Mouse (Mus musculus) v-Abl transformed pro-B cells (cell line): ENCODE measurements around the gene Gse1.

Source experiments
- in situ Hi-C, 2 experiments: fragments of 400-800 bp; cut with MboI; formaldehyde crosslinking; loops; one replicate each; pipeline ENCODE4 v1.15.1; 2025; ENCODE audit not compliant: unreplicated experiment in 2 of 2

Gse1 gene

GRCm38 (mm10) chr8:120567731-120568130 is 339.5 kb downstream of the Gse1 start:
- in situ Hi-C loops, result no loop called here

DNA sequence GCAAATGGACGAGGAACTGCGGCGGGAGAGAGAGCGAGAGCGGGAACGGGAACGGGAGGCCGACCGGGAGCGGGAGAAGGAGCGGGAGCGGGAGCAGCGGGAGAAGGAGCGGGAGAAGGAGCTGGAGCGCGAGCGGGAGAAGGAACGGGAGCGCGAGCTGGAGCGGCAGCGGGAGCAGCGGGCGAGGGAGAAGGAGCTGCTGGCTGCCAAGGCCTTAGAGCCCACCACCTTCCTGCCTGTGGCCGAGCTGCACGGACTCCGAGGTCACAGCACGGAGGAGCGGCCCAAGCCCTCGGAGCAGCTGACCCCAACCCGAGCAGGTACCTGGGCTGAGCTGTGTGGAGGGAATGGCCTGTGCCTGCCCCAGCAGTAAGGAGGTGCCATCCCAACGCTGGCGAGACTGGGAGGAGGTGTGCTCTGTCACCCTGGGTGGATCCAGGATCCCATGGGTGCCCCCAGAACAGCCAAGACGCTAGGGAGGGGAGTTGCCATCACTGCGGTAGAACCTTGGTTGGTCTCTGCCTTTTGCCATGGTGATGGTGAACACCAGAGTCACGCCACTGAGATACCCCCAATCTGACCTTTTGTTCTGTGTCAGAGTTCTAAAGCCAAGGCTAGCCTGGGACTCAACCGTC is 340.0 kb downstream of the Gse1 start:
- in situ Hi-C loops, result no loop called here

- in situ Hi-C loops, result no loop called here
Observed at GRCm38 (mm10) chr8:120569123-120569522, 340.9 kb downstream of the Gse1 start.

DNA sequence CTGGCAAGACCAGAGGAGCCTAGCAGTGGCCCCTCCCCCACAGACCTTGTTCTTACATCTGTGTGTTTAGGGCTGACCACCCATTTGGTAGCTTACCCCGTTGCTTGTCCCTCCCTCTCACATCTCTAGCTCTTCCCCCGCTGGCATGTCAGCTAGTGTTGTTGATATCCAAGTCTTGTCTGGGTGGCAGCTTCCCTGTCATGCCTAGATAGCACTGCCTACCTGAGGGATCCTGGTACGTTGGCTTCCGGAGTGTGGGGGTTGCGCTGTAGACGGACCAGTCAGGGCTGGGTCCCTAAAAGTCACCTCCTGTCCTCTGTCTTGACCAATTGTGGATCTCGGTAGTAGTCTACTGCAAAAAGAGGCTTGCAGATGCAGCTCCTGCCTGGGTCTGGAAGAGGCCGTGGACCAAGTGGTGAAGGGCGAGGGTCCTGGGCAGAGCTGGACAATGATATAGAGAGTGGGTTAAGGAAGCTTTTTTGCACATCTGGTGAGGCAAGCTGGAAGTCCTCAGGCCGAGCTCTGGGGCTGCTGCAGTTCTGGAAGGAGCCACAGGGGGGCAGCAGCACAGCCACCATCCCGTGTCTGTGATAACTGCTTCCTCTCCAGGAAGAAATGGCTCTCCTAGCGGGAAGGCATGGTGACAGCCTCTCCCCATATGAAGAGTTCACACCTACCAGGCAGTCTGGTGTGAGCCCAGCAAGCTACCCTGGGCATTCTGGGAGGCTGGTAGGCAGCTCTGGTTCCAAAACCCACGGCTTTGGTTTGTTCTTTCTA is 341.9 kb downstream of the Gse1 start:
- in situ Hi-C loops, result loop anchor here (5.0 kb wide), 1 partner anchor 33 kb away; no protein-coding TSS in a partner anchor

DNA sequence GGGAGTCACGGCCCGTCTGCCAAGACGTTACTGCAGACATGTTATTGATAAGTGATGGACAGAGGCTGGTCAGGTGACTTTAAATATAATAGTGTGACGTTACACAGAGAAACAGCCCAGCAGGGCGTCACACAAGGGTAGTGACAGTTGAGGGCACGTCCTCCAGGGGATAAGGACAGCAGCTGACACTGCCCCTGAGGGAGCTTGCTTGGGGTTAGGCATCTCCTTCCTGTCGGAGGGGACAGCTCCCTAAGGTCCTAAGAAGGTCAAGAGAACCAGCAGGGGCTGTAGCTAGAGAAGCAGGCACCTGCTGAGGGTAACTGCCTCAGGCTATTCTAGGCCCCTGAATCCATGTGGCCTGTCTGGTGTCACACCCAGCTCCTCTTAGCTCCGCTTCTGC is 343.3 kb downstream of the Gse1 start:
- in situ Hi-C loops, result loop anchor here (5.0 kb wide), 1 partner anchor 34 kb away; no protein-coding TSS in a partner anchor

GRCm38 (mm10) chr8:120572534-120572933 is 344.3 kb downstream of the Gse1 start:
- in situ Hi-C loops, result loop anchor here (5.0 kb wide), 1 partner anchor 35 kb away; no protein-coding TSS in a partner anchor

DNA sequence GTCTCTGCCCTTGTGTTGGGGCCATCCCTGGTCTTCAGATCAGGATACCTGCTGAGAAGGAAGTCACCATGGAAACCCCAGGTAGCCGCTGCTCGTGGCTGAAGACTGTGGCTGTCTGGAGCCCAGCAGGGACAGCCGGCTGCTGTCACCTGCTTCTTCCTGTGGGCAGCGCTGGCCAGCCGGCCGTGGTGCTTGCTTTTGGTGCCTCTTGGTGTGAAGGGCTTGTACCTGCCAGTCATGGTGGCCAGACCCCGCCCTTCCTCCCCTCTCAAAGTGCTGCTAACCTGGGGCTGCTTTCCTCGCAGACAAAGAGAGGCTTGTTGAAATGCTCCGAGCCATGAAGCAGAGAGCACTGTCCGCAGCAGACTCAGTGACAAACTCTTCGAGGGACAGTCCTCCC is 345.6 kb downstream of the Gse1 start:
- in situ Hi-C loops, result loop anchor here (5.0 kb wide), 1 partner anchor 37 kb away; no protein-coding TSS in a partner anchor

- in situ Hi-C loops, result loop anchor here (5.0 kb wide), 2 partner anchors 38 to 88 kb away; no protein-coding TSS in a partner anchor
Observed at GRCm38 (mm10) chr8:120574941-120575340, 346.7 kb downstream of the Gse1 start.

- in situ Hi-C loops, result loop anchor here in 1 of 2 experiments (5.0 kb wide), 1 partner anchor 88 kb away; no protein-coding TSS in a partner anchor
Observed at GRCm38 (mm10) chr8:120575801-120576200, 347.5 kb downstream of the Gse1 start.

DNA sequence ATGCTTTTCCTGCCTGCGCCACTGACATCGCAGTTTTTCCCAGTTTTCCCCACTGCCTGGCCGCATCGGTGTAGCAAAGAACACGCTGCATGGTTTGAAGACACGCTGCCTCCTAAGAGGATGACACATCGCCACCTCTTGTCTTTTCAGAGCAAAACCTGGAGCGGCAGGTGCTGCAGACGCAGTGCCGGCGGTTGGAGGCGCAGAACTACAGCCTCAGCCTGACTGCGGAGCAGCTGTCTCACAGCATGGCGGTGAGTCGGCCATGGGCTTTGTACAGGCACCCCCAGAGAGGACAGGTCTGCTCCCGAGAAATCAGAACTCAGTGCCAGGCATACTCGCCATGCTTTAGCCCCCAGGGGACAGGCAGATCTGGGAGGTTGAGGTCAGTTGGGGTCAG is 349.6 kb downstream of the Gse1 start:
- in situ Hi-C loops, result loop anchor here in 1 of 2 experiments (5.0 kb wide), 1 partner anchor 91 kb away; no protein-coding TSS in a partner anchor

DNA sequence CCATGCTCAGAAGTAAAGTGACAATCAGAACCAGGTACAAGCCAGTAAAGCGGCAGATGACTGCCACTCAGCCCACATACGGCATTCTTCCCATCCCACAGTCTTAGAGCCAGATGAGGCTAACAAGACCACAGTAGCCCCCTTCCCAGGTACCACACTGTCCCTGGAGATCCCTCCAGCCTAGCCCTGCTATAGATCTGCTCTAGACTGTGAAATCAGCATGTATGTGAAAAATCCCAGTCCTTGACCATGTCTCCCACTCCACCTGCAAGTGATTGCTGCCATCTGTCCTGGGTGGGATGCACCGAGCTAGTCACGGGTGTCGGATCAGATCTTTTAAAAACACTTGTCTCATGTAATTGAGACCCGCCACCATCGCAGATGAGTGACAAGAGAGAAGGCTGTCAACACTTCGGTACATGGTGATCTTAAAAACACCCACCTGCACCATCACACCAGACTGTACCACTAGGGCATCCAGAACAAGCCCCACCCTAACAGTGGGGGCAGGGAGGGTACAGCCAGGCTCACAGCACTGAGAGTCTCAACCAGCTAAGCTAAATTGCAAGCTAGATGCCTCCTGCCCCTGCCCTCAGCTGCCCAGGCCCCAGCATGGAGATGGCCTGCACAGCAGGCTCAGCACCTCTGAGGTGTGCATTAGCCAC is 352.2 kb downstream of the Gse1 start:
- in situ Hi-C loops, result no loop called here

GRCm38 (mm10) chr8:120581329-120581728 is 353.1 kb downstream of the Gse1 start:
- in situ Hi-C loops, result no loop called here

DNA sequence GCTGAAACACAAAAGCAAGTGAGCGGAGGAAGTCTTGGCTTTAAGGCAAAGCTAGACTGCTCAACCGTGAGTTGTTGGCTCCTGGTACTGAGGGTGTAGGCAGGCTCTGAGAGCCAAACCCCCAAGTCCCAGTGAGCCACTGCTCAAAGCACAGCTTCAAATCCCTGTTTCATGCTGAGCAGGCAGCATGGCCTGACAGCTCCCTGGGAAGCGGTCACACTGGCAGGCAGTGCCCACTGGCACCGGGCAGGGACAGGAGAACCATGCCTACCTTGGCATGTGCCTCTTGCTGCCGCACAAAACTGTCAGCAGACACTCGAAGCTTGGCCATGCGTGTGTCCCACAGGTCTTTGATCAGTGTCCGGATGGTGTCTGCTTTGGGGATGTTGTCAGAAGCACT is 353.6 kb downstream of the Gse1 start:
- in situ Hi-C loops, result no loop called here

- in situ Hi-C loops, result no loop called here
Observed at GRCm38 (mm10) chr8:120585521-120585920, 357.3 kb downstream of the Gse1 start.

GRCm38 (mm10) chr8:120588908-120589771 is 360.9 kb downstream of the Gse1 start, which contains the start of gene Gins2:
Gins2 (minus strand) TSS chr8:120589304.
- in situ Hi-C loops, result no loop called here

GRCm38 (mm10) chr8:120589921-120590320 is 361.7 kb downstream of the Gse1 start:
- in situ Hi-C loops, result loop anchor here in 1 of 2 experiments (10.0 kb wide), 2 partner anchors 55 to 185 kb away; no protein-coding TSS in a partner anchor

- in situ Hi-C loops, result loop anchor here in 1 of 2 experiments (10.0 kb wide), 2 partner anchors 57 to 187 kb away; no protein-coding TSS in a partner anchor
Observed at GRCm38 (mm10) chr8:120591587-120592292, 363.5 kb downstream of the Gse1 start.

- in situ Hi-C loops, result loop anchor here in 1 of 2 experiments (10.0 kb wide), 2 partner anchors 60 to 190 kb away; no protein-coding TSS in a partner anchor
Observed at GRCm38 (mm10) chr8:120594571-120594970, 366.3 kb downstream of the Gse1 start.

GRCm38 (mm10) chr8:120595963-120596362 is 367.7 kb downstream of the Gse1 start:
- in situ Hi-C loops, result loop anchor here (5.0 to 10.0 kb wide), 3 partner anchors 61 to 191 kb away; no protein-coding TSS in a partner anchor
